Mouse (Mus musculus) forebrain, embryonic 14.5 days (tissue): ENCODE data around the gene Rdh5. TPM values are rescaled to one million over a fixed set of nuclear protein-coding genes. Genes with fewer than 3 reads are reported as not detected.

Source experiments
- ATAC-seq: fragments of 200-750 bp; cut with Nextera tagmentation; 2 replicates; pipeline ENCODE4 v1.8.0; 2017; ENCODE audit warnings: mild to moderate bottlenecking, moderate library complexity
- DNase-seq: peaks from one replicate; pipeline ENCODE4 v3.0.0-alpha.2; 2015; ENCODE audit warnings: low spot score
- H3K27ac ChIP-seq: fragments of 300-500 bp; sonication (generic); 2 replicates; pipeline ENCODE4 v1.5.1; 2014; ENCODE audit warnings: low read depth, mild to moderate bottlenecking, control low read depth, low read length, moderate library complexity
- H3K27me3 ChIP-seq: fragments of 300-500 bp; sonication (generic); replicated peaks from 2 replicates; pipeline ENCODE4 v1.6.1; 2014; ENCODE audit warnings: low read length, control low read depth, mixed read lengths; ENCODE audit not compliant: control insufficient read depth, insufficient read depth
- H3K36me3 ChIP-seq: fragments of 300-500 bp; sonication (generic); 2 replicates; pipeline ENCODE4 v1.6.1; 2014; ENCODE audit warnings: low read length, control low read depth; ENCODE audit not compliant: control insufficient read depth, insufficient read depth
- H3K4me1 ChIP-seq: fragments of 300-500 bp; sonication (generic); 2 replicates; pipeline ENCODE4 v1.6.1; 2014; ENCODE audit warnings: antibody characterized with exemption, low read length, control low read depth; ENCODE audit not compliant: control insufficient read depth, insufficient read depth
- H3K4me2 ChIP-seq: fragments of 300-500 bp; sonication (generic); 2 replicates; pipeline ENCODE4 v1.6.1; 2014; ENCODE audit warnings: mild to moderate bottlenecking, control low read depth, low read length
- H3K4me3 ChIP-seq: fragments of 300-500 bp; sonication (generic); 2 replicates; pipeline ENCODE4 v1.5.1; 2014; ENCODE audit warnings: low read depth, low read length, control low read depth
- H3K9ac ChIP-seq: fragments of 300-500 bp; sonication (generic); 2 replicates; pipeline ENCODE4 v1.6.1; 2014; ENCODE audit warnings: mild to moderate bottlenecking, low read length, control low read depth, moderate library complexity
- H3K9me3 ChIP-seq: fragments of 300-500 bp; sonication (generic); replicated peaks from 2 replicates; pipeline ENCODE4 v1.6.1; 2016; ENCODE audit warnings: low read length, control low read depth, mixed read lengths; ENCODE audit not compliant: control insufficient read depth
- WGBS: fragments of 180-500 bp; shearing (Covaris S2); extraction: QIAGEN DNeasy Blood & Tissue Kit; methylation state at CpG from one replicate; pipeline ENCODE4 v1.1.7; 2014; 5-methylcytosine and 5-hydroxymethylcytosine counted together
- polyA plus RNA-seq: library from polyadenylated mRNA; unstranded; fragments of >200 nt; fragmentation: Nextera tagmentation; extraction: Ambion mirVana; gene quantifications from 2 replicates; pipeline ENCODE4 v1.2.1, GENCODE M21; 2014

The Rdh5 gene
- polyA plus RNA-seq, 1 experiment from 2014 or later = 8.8 TPM

DNA sequence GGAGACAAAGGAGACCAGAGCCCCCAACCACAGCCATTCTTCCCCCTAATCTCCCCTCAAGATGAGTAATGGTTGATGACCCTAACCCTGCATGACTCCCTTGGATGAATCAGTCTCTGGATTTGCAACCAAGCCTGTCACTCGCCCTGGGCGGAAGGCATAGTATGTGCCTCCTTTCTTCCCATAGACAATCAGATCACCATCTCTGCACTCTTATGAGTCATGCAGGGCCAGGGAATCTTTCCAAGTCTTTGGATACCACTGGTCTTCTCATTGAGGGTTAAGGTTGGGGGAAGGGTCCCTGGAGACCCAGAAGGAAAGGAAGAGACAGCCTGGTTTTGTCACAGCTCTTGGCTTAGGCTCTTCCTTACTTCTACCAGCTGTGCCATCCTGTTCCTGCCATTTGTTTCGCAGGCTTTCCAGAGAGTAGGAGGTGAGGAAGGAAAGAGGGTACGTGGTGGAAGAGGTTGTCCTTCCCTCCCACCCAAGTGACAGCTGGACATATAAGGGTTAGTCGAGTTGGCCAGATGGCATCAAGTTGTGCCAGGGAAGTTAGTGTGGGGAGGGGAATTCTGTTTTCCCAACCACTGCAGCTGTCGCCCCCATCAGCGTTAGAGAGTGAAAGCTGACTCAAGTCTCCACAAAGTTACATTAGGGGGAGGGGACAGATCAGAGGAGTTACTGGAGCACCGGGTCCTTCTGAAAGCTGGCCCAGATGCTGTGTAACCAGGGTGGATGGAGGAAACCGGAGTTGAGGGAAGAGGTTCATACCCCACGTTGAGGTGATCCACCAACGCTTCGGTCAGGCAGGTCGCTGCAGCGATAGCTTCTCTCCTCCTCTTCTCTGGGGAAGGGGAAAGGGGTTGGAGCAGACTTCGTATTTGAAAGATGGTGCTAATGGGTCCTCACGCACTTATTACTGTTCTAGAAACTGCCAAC, 536 bp downstream of the Rdh5 start:
- peaks cover 10% of the 10 kb centered on the region; the same call in 1 of the 2 replicates for H3K36me3 ChIP-seq
- H3K4me2 ChIP-seq = peak overlapping the region; percentile 62
- DNase-seq (no peak), ATAC-seq (peak; percentile 4; the same call in 1 of the 2 replicates)
- peak overlapping the region; percentile 63 for H3K4me3 ChIP-seq
- no peaks in the 10 kb centered on the region for H3K9me3 ChIP-seq
- H3K4me1 ChIP-seq = peaks cover 15% of the 10 kb centered on the region
- WGBS = 73% methylated on average over 16 of the region's 16 CpGs
- H3K27me3 ChIP-seq = no peaks in the 10 kb centered on the region
- H3K9ac ChIP-seq = peak overlapping the region; percentile 73; the same call in 1 of the 2 replicates
- H3K27ac ChIP-seq = no peak overlapping the region

DNA sequence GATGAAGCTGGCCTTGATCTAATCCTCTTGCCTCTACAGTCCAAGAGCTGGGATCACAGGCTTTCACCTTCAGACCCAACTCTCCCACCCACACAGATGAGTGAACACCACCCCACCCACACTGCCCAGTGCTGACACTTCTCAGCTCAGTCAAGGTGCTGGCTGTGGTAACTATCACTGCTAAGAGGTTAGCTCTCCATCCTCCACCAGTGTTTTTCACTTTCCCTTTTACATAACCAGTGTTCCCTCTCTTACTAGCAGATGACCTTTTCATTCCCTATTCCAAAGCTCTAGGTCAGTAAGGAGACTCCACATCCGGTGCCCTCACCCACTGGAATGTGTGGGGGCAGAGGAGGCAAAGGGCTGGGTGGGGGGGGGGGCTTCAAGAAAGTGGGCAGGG, 1.4 kb downstream of the Rdh5 start:
- ATAC-seq (no peak), DNase-seq (no peak)
- no peak overlapping the region for H3K4me2 ChIP-seq
- H3K27ac ChIP-seq = no peak overlapping the region
- H3K9me3 ChIP-seq = no peaks in the 10 kb centered on the region
- H3K4me3 ChIP-seq = no peak overlapping the region
- peaks cover 15% of the 10 kb centered on the region for H3K4me1 ChIP-seq
- no peaks in the 10 kb centered on the region for H3K27me3 ChIP-seq
- peaks cover 13% of the 10 kb centered on the region; the same call in 1 of the 2 replicates for H3K36me3 ChIP-seq
- no peak overlapping the region for H3K9ac ChIP-seq
- WGBS = 92% methylated on average over 1 of the region's 1 CpGs

DNA sequence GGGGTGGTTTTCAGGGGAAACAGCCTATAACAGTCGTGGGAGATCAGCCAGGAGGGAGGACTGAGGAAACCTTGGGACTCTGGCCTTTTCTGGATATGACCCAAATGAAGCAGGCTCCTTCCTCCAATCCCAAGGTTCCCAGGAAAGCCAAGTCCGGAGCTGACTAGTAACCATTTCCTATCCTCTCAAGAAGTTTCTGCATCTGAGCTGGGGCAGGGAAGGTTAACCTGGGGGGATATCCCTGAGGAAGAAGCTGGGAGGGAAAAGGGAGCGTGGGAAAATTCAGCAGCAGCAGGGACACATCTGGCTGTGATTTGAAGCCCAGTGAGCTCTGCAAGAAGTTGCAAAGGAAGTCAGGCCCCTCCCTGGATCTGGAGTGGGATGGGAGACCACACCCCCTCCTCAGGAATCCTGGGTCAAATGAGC, 1.9 kb downstream of the Rdh5 start:
- Histone ChIP-seq H3K36me3 (peaks cover 13% of the 10 kb centered on the region; the same call in 1 of the 2 replicates), H3K4me1 (peaks cover 15% of the 10 kb centered on the region), H3K27ac (no peak overlapping the region), H3K4me3 (no peak overlapping the region), H3K27me3 (no peaks in the 10 kb centered on the region), H3K4me2 (no peak overlapping the region), H3K9me3 (no peaks in the 10 kb centered on the region), H3K9ac (no peak overlapping the region)
- no peak for ATAC-seq
- 74% methylated on average over 3 of the region's 3 CpGs for WGBS
- DNase-seq = no peak

DNA sequence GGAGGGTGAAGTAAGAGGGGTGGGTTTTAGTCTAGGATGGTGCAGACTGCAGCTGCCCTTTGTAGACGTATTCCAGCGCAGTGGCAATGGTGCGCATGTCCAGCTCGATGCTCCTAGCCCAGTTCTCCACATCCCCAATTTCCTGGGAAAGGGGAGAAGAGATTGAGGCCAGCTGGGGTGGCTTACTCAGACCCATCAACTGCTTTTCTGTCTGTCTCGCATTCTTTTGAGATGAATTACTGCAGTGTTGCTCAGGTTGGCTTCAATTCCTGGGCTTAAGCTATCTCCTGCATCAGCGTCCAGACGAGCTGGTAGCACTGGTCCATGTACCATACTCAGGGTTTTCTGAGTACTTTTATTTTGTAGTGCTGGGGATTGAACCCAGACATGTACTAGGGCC, 2.7 kb downstream of the Rdh5 start:
- peaks cover 13% of the 10 kb centered on the region; the same call in 1 of the 2 replicates for H3K36me3 ChIP-seq
- H3K4me1 ChIP-seq = peaks cover 15% of the 10 kb centered on the region
- H3K9ac ChIP-seq = no peak overlapping the region
- no peak overlapping the region for H3K4me3 ChIP-seq
- H3K27me3 ChIP-seq = no peaks in the 10 kb centered on the region
- 79% methylated on average over 7 of the region's 7 CpGs for WGBS
- ATAC-seq (no peak), DNase-seq (no peak)
- H3K9me3 ChIP-seq = no peaks in the 10 kb centered on the region
- no peak overlapping the region for H3K27ac ChIP-seq
- H3K4me2 ChIP-seq = no peak overlapping the region

DNA sequence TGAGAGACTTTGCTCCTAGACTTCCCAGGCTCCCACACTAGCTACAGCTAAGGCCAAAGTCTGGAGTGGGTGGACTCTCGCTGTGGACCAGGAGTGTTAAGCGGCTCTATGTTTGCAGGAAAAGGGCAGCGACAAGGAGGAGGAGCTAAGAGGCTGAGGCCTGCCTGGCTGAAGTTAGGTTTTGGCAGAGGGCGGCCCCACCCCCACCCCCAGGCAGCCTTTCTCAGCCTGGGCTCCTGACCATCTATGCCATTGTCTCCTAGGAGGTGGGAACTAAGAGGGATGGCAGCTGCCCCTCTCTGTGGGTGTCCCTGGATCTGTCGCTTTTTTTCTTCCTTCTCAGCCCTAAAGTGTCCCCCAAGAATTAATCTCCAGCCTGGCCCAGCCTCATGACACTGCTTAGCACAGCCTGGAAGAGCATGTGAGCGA, 3.5 kb downstream of the Rdh5 start:
- ATAC-seq (no peak), DNase-seq (no peak)
- Histone ChIP-seq H3K27me3 (no peaks in the 10 kb centered on the region), H3K4me2 (no peak overlapping the region), H3K36me3 (peaks cover 13% of the 10 kb centered on the region; the same call in 1 of the 2 replicates), H3K4me3 (no peak overlapping the region), H3K9me3 (no peaks in the 10 kb centered on the region), H3K27ac (no peak overlapping the region), H3K9ac (no peak overlapping the region), H3K4me1 (peaks cover 15% of the 10 kb centered on the region)
- 11% methylated on average over 6 of the region's 6 CpGs for WGBS

DNA sequence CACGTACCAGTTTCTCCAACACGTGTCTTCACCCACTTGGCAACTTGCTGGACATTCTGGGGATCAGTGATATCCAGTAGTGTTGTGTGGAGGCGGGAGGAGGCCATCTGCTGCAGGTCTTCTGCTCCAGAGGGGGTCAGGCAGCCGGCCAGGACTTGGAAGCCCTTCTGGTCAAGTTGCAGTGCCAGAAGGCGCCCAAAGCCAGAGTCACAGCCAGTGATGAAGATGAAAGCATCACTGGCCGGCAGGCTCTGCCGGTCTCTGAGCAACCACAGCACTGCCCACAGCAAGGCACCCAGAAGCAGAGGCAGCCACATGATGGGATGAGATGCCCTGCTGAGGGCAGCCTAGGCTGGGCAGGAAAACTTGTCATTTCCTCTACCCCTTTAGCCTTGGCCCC, 4.4 kb downstream of the Rdh5 start:
- DNase-seq (no peak), ATAC-seq (no peak)
- H3K27ac ChIP-seq = no peak overlapping the region
- peaks cover 11% of the 10 kb centered on the region for H3K4me1 ChIP-seq
- peaks cover 13% of the 10 kb centered on the region; the same call in 1 of the 2 replicates for H3K36me3 ChIP-seq
- WGBS = 81% methylated on average over 7 of the region's 7 CpGs
- no peak overlapping the region for H3K9ac ChIP-seq
- H3K4me3 ChIP-seq = no peak overlapping the region
- H3K9me3 ChIP-seq = no peaks in the 10 kb centered on the region
- no peak overlapping the region for H3K4me2 ChIP-seq
- H3K27me3 ChIP-seq = no peaks in the 10 kb centered on the region

DNA sequence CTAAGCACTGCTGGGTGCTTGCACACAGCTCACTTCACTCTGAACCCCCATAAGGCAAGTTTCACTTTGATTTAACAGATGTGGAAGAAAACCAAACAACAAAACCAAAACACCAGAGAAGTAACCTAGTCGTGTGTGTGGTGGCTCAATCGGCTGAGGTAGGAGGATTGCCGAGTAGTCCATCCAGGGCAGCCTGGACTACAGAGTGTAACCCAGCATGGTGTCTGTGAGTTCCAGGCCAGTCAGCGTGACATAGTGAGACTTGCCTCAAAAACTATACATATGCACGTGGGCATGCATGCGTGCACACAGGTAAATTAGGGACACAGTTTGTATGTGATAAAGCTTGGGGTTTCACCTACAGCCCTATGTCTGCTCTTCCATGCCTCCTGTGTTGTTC, 5.3 kb downstream of the Rdh5 start:
- Histone ChIP-seq H3K9me3 (no peaks in the 10 kb centered on the region), H3K4me3 (no peak overlapping the region), H3K9ac (no peak overlapping the region), H3K27ac (no peak overlapping the region), H3K36me3 (peaks cover 13% of the 10 kb centered on the region; the same call in 1 of the 2 replicates), H3K4me1 (peaks cover 7% of the 10 kb centered on the region), H3K27me3 (no peaks in the 10 kb centered on the region), H3K4me2 (no peak overlapping the region)
- no peak for DNase-seq
- WGBS = 94% methylated on average over 6 of the region's 6 CpGs
- ATAC-seq = no peak

DNA sequence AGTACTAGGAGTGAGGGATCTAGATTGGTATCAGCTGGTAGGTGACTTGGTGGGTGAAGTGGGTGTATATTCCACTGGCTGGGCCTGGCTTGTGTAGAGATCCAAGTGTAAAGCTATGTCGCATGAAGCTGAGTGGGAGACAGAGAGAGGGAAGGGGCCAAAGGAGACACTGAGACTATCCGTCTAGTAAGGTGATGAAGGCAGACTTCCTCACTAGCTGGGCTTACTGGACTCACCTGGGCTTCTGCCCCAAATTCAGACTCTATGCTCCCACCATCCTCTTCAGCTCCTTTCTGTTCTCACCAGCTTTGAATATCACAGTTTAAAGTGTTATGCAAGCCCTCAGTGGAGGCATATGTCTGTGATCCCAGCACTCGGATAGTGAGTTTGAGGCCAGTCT, 6.0 kb downstream of the Rdh5 start:
- whole genome bisulfite sequencing = 89% methylated on average over 3 of the region's 3 CpGs
- peaks cover 13% of the 10 kb centered on the region; the same call in 1 of the 2 replicates for H3K36me3 ChIP-seq
- H3K9ac ChIP-seq = no peak overlapping the region
- no peaks in the 10 kb centered on the region for H3K27me3 ChIP-seq
- H3K4me3 ChIP-seq = no peak overlapping the region
- H3K4me1 ChIP-seq = no peaks in the 10 kb centered on the region; the same call in 1 of the 2 replicates
- H3K4me2 ChIP-seq = no peak overlapping the region
- no peak for ATAC-seq
- H3K27ac ChIP-seq = no peak overlapping the region
- no peak for DNase-seq
- no peaks in the 10 kb centered on the region for H3K9me3 ChIP-seq

DNA sequence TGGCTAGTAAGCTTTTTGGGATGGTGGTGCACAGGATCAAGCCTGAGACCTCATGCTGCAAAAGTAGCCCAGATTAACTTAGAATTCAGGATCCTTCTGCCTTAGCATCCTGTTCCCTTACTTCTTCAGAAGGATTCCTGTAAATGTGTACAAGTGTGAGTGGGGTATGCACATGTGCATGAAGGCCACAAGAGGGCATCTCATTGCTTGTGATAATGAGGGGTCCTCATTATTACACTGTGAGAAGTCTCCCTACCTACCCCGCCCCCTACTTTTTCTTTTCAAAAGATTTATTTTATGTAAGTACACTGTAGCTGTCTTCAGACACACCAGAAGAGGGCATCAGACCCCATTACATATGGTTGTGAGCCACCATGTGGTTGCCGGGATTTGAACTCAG, 7.1 kb downstream of the Rdh5 start:
- peaks cover 13% of the 10 kb centered on the region; the same call in 1 of the 2 replicates for H3K36me3 ChIP-seq
- H3K27me3 ChIP-seq = no peaks in the 10 kb centered on the region
- ATAC-seq = no peak
- H3K9ac ChIP-seq = no peak overlapping the region
- no peak for DNase-seq
- 98% methylated on average over 2 of the region's 2 CpGs for WGBS
- no peak overlapping the region for H3K27ac ChIP-seq
- no peaks in the 10 kb centered on the region for H3K4me1 ChIP-seq
- no peaks in the 10 kb centered on the region for H3K9me3 ChIP-seq
- H3K4me2 ChIP-seq = no peak overlapping the region
- no peak overlapping the region for H3K4me3 ChIP-seq
